Mouse (Mus musculus): ENCODE results near the gene Scarb1.
A peak's percentile ranks its signal among the peaks of the same experiment; 100 is the strongest.
"Not testable (repeated sequence)": the region's sequence is repeated elsewhere in the genome, so short reads cannot be mapped to it uniquely, and the experiment has no call there.

Gene Scarb1

DNA sequence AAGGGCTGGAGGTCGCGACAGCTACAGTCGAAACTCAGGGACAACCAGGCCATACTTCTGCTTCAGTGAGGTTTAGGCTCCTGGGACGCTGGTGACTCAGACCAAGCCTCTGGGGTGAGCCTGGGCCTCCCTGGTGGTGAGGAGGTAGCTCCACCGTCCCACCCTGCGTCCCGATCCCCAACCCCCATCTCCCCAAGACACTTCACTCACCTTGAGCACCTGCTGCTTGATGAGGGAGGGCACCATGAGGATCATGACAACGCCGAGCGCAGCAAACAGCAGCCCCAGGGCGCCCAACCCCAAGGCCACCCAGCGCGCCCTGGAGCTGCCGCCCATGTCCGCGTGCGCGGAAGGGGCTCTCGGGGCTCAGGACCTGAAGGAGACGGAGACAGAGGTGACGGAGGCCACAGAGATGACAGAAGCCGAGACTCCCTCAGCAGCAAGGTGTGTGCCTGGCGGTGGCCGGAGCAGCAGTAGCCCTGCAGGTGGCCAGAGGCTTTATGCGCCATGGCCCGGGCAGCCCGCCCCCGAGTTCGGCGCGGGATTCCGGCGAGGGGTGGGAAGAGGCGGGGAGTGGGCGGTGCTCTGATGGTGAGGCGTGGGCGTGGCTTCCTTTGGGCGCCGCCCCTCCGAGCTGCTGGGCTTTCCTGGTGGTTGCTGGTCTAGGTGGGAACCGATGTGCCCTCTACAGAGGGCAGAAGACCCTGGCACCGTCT, at the start of gene Scarb1:
Gene Scarb1 (minus strand): TSS at position 548 of the 716 bp plus-strand sequence.
- peak; percentile 79 to 86 for DNase-seq

DNA sequence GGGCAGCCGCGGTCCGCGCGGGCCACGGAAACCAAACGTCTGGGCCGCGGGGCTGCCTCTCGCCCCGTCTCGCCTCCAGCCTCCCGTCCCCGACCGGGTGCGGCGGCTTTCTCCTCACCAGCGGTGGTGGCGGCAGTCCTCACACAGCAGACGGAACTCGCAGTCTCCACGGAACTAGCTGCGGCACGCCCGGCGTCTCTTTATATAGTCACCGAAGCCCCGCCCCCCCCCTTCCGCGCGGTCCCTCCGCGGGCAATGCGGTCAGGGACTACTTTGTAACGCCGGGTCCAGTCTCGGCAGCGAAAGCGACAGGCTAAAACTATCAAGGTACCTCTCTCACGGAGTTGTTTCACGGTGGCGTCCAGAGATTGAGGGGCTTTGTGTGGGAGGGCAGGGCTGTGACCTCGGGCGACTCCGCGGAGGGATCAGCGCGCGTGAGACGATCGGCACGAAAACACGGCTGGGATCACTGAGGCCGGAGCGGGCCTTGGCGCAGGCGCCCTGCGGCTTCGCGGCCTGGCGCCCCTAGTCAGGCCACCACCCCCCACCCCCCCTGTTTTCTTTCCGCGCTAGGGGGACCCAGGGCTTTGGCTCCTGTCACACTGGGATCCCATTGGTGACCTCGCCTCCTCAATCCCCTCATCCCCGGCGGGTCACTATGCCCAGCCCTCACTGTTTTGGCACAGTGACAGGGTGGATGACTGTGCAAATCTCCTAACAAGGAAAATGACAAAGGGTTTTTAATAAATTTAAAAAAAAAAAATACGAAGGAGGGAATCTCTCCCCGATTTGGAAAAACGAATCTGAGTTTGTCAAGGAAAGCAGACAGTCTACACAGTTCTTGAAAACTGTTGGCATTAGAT, 48.9 kb upstream of the Scarb1 start, which contains the start of gene Ubc:
Gene Ubc (minus strand): TSS at position 624 of the 863 bp plus-strand sequence.
- peak; percentile 91 to 94 for DNase-seq

DNA sequence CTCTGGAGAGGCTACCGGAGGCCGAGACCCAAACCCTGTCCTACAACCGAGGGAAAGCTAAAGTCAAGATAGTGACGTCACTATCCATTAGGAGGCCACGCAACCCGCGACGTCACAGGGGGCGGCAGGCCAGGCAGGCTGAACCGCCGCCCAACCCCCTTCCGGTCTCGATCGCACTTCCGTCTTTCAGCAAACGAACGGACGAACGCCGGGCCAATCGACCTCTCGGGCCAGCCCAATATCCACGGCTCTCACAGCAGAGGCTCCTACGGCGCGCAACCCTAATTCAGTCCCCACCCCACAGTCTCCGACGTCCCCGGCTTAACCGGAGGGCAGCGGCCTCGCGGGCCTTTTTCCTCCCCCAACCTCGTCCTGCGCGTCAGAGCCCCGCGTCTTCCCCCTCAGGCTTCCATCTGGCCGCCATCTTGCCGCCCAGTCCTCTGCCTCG, 48.3 kb upstream of the Scarb1 start, which contains the start of gene Gm10382:
Gene Gm10382 (plus strand): TSS at position 192 of the 448 bp plus-strand sequence.
- DNase-seq: peak; percentile 81 to 87

DNA sequence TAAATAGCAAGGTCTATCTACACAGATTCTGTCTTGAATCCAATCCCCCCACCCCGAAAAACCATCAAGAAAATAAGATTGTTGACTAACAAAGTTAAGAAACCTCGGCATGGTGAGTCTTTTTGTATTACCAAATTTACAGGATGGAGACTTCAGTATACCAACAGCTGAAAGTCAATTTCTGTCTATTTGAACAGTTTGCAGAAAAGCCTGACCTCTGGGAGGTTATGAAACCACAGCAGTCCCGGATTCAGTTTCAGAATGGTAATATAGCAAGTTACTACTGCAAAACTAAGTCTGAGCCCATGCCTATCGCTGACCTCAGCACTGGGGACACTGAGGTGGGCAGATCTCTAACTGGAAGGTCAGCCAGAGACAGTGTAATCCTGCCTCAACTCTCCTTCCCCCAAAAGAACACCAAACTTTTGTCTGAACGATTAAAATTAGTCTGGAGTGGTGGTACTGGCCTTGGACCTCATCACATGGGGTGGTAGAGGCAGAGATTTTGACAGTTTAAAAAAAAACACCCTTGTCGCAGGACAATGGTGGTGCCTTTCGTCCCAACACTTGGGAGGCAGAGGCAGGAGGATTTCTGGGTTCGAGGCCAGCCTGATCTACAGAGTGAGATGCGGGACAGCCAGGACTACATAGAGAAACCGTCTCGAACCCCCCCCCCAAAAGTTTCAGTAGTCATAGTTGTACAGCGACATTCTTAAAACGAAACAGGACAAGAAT, 47.6 kb upstream of the Scarb1 start:
- no peak for DNase-seq

DNA sequence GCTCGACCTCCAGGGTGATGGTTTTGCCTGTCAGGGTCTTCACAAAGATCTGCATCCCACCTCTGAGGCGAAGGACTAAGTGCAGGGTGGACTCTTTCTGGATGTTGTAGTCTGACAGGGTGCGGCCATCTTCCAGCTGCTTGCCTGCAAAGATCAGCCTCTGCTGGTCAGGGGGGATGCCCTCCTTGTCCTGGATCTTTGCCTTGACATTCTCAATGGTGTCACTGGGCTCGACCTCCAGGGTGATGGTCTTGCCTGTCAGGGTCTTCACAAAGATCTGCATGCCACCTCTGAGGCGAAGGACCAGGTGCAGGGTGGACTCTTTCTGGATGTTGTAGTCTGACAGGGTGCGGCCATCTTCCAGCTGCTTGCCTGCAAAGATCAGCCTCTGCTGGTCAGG, 46.4 kb upstream of the Scarb1 start:
- DNase-seq: not testable (repeated sequence)

DNA sequence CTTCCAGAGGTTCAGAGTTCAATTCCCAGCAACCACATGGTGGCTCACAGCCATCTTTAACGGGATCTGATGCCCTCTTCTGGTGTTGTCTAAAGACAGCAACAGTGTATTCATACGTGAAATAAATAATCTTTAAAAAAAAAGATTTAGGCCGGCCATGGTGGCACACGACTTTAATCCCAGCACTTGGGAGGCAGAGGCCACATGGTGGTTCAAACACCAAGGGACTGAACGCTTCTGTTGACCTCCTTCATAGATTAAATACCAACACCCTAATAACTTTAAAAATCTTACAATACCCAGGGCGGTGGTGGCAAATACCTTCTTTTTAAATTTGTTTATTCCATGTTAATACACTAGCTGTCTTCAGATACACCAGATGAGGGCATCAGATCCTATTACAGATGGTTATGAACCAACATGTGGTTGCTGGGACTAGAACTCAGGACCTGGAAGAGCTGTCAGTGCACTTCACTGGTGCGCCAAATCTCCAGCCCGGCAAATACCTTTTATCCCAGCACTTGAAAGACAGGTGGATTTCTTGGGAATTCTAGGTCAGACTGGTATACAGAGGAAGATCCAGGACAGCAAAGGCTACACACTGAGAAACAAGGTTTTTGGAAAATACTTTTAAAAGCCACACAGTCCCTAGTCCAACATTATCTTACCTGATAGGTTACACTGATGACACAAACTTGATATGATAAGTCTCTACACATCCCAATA, 44.5 kb upstream of the Scarb1 start:
- no peak for DNase-seq

DNA sequence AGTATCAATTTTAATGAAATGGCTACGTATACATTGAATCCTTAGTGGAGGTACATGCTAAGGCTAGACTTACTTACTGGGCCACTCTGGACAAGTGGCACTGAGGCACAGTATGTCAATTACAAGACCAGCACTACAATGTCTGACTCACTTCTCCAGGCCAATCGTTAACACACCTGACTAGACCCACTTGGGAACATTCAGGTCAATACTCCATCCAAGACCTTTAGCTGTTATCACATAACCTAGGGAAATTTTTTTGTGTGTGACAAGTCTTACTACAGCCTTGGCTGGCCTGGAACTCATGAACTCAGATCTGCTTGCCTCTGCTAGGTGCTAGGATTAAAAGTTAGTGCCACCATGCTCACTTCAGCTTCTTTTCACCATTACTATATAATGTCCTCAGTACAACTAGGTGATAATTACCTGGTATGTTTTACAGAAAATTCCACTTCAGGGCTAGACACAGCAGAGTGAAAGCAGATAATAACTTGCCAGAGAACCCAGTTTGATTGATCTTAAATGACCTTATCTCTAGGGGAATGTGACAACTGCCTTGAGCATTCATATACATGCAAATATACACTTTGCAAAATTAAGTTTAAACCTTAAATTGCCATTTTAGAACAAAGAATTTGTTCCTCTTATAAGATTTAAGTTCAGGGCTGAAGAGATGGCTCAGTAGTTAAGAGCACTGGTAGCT, 43.8 kb upstream of the Scarb1 start:
- no peak for DNase-seq

DNA sequence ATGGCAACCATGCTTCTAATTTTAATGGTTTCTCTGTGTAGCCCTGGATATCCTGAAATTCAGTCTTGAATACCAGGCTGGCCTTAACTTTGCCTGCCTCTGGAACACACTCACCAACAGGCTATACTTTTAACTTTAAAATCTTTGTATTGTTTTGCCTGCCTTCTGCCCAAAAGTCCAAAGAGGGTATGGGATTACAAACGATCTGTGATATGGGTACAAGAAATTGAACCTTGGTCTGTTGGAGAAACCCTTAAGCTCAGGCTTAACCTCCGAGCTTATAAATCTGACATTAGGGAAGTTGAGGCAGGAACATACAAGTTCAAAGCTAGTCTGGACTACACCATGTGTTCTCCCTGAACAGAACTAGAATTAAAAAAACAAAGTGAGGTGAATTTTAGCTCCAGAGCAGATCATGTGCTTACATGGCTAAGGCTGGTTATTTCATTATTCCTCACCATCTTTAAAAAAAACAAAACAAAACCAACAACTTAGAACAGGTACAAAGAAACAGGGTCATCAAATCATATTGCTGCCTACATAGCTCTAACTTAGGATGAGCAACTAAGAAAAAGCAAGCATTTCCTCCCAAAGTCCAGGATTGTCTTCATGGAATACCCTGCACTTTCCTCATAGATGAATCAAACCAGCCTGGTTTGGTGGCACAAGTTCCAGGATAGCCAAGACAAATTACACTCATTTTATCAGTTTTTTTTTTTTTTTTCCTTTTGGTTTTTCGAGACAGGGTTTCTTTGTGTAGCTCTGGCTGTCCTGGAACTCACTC, 42.9 kb upstream of the Scarb1 start:
- no peak for DNase-seq

DNA sequence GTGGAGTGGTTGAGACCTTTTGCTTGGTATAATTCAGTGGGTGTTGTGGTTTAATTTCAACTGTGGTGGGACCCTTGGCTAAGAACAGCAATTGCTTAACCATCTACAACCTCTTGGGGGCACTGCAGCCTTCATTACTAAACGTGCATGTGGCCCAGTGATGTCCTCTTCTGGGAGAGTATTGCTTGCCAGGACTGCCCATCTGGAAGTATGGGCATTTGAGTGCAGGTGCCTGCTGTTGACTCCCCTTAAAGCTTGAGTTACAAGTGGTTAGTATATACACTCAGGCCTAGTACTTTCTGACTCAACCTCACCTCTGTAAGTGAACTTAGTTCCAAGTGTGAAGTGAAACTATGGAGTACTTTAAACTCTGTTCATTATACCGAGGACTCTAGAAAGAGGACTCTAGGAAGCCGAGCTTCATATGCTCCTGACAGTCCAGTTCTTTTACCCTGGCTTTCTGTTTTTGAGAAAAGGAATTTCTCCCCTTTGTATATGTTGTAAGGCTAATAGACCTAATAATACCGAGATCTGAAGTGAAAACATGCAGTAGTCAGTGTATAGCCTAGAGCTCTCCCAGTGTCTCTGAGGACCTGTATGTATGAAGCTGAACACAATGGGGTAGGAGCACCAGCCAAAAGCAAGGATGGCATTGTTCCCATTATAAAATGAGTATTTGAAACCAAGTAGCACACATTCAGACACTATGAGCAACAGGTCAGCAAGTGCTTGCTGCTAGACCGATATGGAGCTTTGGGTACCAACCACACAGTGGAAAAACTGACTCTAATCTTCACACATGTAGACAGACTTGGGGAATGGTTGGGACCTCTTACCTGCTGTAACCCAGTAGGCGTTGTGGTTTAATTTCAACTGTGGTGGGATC, 42.0 kb upstream of the Scarb1 start:
- peak in 1 of 2 experiments; percentile 75 for DNase-seq

DNA sequence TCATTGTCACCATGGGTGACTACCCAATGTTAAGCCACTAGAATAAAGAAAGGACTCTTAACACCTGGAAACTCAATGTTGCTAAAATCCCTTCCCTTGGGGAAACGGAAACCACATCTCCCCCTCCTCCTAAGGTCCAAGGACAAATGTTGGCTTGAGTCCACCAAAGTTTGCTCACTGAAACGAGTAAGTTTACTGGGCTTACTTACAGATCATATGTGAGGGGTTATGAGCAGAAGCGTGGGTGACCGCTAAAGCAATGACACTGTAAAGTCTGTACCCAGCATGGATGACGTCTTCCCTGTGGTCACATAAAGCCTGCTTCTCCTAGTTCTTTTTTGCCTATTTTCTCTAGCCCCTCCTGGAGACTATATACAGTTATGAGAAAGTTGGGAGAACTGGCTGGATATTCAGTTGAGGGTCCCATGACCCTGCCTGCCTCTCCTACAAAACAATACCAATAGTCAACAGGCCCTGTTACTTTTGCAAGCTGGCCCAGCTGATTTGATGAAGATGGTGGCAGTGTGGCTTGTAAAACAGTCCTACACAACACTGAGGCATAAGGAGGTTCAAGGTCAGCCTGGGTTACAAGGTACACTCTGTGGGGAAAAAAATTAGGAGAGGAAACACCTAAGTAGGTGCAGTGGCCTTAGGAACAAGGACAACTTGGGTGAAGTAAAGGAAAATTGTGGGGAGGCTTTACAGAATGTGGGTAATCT, 41.2 kb upstream of the Scarb1 start:
- DNase-seq: no peak

DNA sequence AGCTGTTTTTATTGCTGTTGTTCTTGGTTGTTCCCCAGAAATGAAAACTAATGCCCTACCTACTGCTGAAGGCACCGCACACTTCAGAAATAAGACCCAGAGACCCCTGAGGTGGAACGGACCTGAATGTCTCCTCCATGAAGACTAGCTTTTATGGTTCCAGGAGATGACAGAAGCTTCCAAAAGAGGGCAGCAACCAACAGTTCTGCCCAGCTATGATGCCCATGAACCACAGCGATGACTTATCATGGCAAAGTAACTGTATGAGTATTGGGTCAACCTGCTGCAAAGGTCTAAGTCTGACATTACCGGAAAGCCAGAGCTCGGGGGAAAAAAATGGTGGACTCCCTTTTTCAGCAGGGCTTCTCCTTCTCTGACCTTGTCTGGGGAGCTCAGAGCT, 38.0 kb upstream of the Scarb1 start:
- no peak for DNase-seq

DNA sequence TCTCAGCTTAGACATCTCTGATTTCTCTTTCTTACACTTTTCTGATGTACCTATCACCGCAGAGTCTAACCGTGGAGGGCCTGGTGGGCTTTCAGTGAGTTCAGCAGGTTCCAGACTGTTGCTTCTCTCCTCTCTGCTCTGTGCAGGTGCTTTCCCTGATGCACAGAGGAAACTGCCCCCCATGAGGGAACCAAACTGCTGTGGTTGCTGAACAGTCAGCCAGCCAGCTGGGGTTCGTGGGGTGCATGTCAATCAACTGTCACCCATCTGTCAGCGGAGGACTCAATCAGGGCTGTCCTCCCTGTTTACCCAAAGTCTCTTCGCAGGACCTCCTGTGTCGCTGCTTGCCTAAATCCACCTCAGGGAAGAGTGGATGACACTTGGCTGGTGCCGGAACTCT, 36.3 kb upstream of the Scarb1 start:
- DNase-seq: no peak

DNA sequence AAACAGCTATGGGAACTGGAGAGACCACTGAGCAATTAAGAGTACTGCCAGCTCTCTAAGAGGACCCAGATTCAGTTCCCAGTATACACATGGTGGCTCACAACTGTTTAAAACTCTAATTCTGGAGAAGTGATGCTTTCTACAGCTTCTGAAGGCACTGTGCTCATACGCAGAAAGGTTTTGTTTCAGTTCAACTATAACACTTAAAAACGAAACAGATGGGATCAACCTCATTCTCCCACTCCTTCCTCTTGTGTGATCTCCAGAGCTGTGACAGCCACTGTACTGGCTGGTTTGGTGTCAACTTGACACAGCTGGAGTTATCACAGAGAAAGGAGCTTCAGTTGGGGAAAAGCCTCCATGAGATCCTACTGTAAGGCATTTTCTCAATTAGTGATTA, 35.0 kb upstream of the Scarb1 start:
- no peak for DNase-seq

DNA sequence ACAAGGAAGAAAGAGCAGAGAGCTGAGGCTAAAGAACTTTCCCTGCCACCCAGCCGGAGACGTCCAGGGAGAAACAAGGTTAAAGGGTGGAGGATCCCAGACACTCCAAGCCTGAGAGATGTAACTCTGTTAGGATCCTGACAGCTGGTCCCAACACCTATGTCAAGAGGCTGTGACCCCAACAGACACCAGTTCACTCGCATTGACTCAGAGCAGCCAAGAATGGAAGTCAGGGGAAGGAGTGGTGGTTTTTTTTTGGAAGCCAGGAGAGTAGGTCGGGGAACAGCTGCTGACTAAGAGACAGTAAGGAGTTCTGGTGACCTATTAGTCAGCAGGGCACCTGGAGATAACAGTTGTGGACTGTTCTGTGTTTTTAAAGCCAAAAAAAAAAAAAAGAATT, 31.1 kb upstream of the Scarb1 start:
- no peak for DNase-seq

DNA sequence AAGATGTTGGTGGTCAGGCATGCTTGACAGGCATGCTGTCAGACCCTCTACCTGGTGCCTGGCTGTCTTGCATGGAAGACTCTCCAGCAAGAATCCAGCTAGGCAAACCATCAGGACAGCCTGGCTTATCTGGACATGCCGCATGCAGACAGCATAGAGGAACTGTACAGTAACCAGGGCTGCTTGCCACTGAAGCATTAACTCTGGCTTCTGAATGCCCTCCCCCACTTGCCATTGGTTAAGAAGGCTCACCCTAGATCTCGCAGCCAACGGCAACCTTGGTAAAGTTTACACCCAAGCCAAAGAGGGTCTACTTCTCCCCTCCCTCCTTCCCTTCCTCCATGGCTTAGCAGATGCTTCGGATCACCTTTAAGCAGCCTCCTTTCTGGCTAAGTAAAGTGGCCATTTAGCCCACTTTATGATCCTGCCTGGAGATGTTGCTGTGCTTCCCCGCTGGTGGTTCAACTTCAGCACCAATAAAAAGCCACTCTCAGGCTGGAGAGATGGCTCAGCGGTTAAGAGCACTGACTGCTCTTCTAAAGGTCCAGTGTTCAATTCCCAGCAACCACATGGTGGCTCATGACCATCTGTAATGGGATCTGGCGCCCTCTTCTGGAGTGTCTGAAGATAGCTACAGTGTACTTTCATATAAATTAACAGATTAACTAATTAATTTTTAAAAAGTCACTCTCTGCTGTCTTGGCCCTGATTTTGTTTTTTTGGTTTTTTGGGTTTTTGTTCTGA, 30.2 kb upstream of the Scarb1 start:
- no peak for DNase-seq

DNA sequence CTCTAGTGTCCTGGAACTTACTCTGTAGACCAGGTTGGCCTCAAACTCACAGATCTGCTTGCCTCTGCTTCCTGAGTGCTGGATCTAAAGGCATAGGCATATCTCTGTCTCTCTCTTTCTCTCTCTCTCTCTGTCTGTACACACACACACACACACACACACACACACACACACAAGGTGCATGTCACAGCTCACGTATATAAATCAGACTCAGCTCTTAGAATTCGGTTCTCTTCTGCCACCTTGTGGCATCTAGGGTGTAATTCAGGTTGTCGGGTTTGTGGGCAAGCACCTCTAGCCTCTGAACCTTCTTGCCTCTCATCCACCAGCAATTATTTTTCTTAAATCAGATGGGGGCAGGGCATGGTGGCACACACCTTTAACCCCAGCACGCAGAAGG, 27.7 kb upstream of the Scarb1 start:
- peak in 1 of 2 experiments; percentile 70 for DNase-seq

DNA sequence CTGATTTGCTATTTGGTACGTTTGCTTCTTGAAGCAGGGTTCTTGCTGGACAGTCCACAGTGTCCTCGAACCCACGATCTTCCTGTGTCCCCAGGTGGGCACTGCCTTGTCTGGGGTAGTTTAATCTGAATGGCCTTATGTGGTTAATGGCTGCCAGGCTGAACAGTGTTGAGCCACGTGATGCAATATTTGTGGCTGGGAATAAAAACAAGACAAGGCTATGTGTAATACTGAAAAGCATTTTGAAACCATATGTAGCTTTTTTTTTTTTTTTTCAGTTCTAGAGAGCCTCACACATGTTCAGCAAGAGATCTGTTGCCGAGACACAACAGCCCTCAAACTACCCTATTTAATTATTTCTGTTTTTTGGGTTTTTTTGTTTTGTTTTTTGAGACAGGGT, 27.3 kb upstream of the Scarb1 start:
- DNase-seq: no peak

DNA sequence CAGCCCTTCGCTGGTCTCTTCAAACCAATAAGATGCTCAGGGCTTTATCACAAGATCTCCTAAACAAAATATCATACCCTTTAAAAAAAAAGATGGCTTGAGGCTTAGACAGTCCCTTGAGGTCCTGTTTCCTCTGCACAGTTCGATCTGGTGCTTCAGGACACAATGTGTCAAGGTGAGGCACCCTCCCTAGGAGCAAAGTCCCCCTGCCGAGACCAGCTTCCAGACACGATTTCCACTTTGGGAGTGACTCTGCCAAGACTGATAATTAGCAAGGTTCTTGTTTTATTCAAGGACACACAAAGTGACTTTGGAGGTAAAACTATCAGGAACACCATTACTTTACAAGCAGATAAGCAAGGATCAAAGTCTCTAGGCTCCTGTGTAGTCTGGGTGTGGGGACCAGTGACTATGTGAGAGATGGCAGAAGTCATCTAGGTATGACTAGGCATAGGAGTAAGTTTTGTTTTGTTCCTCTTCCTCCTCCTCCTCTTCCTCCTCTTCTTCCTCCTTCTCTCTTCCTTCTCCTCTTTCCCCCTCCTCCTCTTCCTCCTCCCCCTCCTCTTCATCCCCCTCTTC, 24.0 kb upstream of the Scarb1 start:
- no peak for DNase-seq
